Mouse (Mus musculus) cerebellum, adult 2 months (tissue): ENCODE data around the gene Myrfl. TPM values are rescaled to one million over a fixed set of nuclear protein-coding genes. Genes with fewer than 3 reads are reported as not detected.

Experiments used
- DNase-seq, 2 experiments: peaks; one replicate each; pipeline ENCODE4 v3.0.0; 2021
- H3K27ac ChIP-seq: fragments of 200-500 bp; 2 replicates; pipeline ENCODE4 v1.5.1; 2012; ENCODE audit warnings: low read length, control low read depth, inconsistent platforms; ENCODE audit not compliant: insufficient read depth
- H3K27me3 ChIP-seq: fragments of 200-500 bp; 2 replicates; pipeline ENCODE4 v1.6.1; 2012; ENCODE audit warnings: inconsistent platforms, mild to moderate bottlenecking, low read length, moderate library complexity; ENCODE audit not compliant: control insufficient read depth, insufficient read depth
- H3K4me1 ChIP-seq: fragments of 200-500 bp; 2 replicates; pipeline ENCODE4 v1.6.1; 2011; ENCODE audit warnings: low read length; ENCODE audit not compliant: control insufficient read depth, insufficient read depth
- H3K4me3 ChIP-seq: fragments of 200-500 bp; replicated peaks from 2 replicates; pipeline ENCODE3; 2011; ENCODE audit warnings: mild to moderate bottlenecking, low read depth, low read length, control low read depth; ENCODE audit not compliant: insufficient read depth
- CTCF ChIP-seq: fragments of 200-500 bp; IDR thresholded peaks from 2 replicates; pipeline ENCODE4 v1.5.1; 2011; ENCODE audit warnings: low read depth, mild to moderate bottlenecking, control low read depth, low read length, moderate library complexity, borderline replicate concordance; ENCODE audit not compliant: insufficient read depth
- POLR2A ChIP-seq: fragments of 200-500 bp; IDR thresholded peaks from 2 replicates; pipeline ENCODE4 v1.6.1; 2011; ENCODE audit warnings: low read length, control low read depth, borderline replicate concordance; ENCODE audit not compliant: insufficient read depth
- WGBS: fragments of 180-500 bp; shearing (Covaris S2); methylation state at CpG from one replicate; pipeline ENCODE4 v1.1.7; 2018; 5-methylcytosine and 5-hydroxymethylcytosine counted together
- polyA plus RNA-seq: library from polyadenylated mRNA; depleted of rRNA; stranded (reverse); fragments of >200 nt; gene quantifications from 2 replicates; pipeline ENCODE4 v1.2.3, GENCODE M21; 2012

Gene Myrfl
- polyA plus RNA-seq, 1 experiment = 0.10 TPM

GRCm38 (mm10) chr10:116931497-116932179, 34.9 kb upstream of the Myrfl start:
- Histone ChIP-seq H3K27ac (no peak overlapping the region), H3K4me1 (no peaks in the 10 kb centered on the region; the same call in none of the 2 replicates), H3K27me3 (no peaks in the 10 kb centered on the region), H3K4me3 (no peak overlapping the region)
- peak; percentile 30 to 50 for DNase-seq
- 71% methylated on average over 15 of the region's 15 CpGs for WGBS
- TF ChIP-seq POLR2A (no peak), CTCF (no peak)

GRCm38 (mm10) chr10:116930936-116931335, 34.2 kb upstream of the Myrfl start:
- no peaks in the 10 kb centered on the region; the same call in none of the 2 replicates for H3K4me1 ChIP-seq
- DNase-seq = no peak
- H3K27ac ChIP-seq = no peak overlapping the region
- 64% methylated on average over 7 of the region's 7 CpGs for WGBS
- no peak overlapping the region for H3K4me3 ChIP-seq
- TF ChIP-seq CTCF = no peak
- TF ChIP-seq POLR2A = no peak
- H3K27me3 ChIP-seq = no peaks in the 10 kb centered on the region

- 60% methylated on average over 7 of the region's 7 CpGs for WGBS
- DNase-seq = no peak
- no peak overlapping the region for H3K27ac ChIP-seq
Observed at GRCm38 (mm10) chr10:116930506-116930905, 33.8 kb upstream of the Myrfl start.

GRCm38 (mm10) chr10:116928826-116929225, 32.1 kb upstream of the Myrfl start:
- 84% methylated on average over 3 of the region's 3 CpGs for WGBS
- TF ChIP-seq POLR2A = no peak
- no peak for TF ChIP-seq CTCF
- no peaks in the 10 kb centered on the region; the same call in none of the 2 replicates for H3K4me1 ChIP-seq

More at GRCm38 (mm10) chr10:116930506-116930905, 33.8 kb upstream of the Myrfl start:
- Histone ChIP-seq H3K4me3 (no peak overlapping the region), H3K27me3 (no peaks in the 10 kb centered on the region), H3K4me1 (no peaks in the 10 kb centered on the region; the same call in none of the 2 replicates)
- TF ChIP-seq POLR2A (no peak), CTCF (no peak)

GRCm38 (mm10) chr10:116926428-116927113, 29.9 kb upstream of the Myrfl start:
- no peaks in the 10 kb centered on the region; the same call in none of the 2 replicates for H3K4me1 ChIP-seq
- TF ChIP-seq POLR2A (no peak), CTCF (no peak)
- H3K27me3 ChIP-seq = no peaks in the 10 kb centered on the region
- WGBS = 94% methylated on average over 11 of the region's 11 CpGs
- no peak for DNase-seq
- H3K4me3 ChIP-seq = no peak overlapping the region
- H3K27ac ChIP-seq = no peak overlapping the region

More at GRCm38 (mm10) chr10:116928826-116929225, 32.1 kb upstream of the Myrfl start:
- no peak overlapping the region for H3K4me3 ChIP-seq
- H3K27me3 ChIP-seq = no peaks in the 10 kb centered on the region
- DNase-seq = no peak
- no peak overlapping the region for H3K27ac ChIP-seq

GRCm38 (mm10) chr10:116923651-116924495, 27.2 kb upstream of the Myrfl start:
- no peak overlapping the region for H3K27ac ChIP-seq
- WGBS = 95% methylated on average over 19 of the region's 19 CpGs
- H3K27me3 ChIP-seq = no peaks in the 10 kb centered on the region
- TF ChIP-seq POLR2A = no peak
- TF ChIP-seq CTCF = no peak
- no peak overlapping the region for H3K4me3 ChIP-seq
- no peaks in the 10 kb centered on the region for H3K4me1 ChIP-seq
- no peak for DNase-seq

GRCm38 (mm10) chr10:116922161-116922560, 25.4 kb upstream of the Myrfl start:
- 78% methylated on average over 15 of the region's 15 CpGs for WGBS
- Histone ChIP-seq H3K4me3 (no peak overlapping the region), H3K4me1 (no peaks in the 10 kb centered on the region), H3K27ac (no peak overlapping the region), H3K27me3 (no peaks in the 10 kb centered on the region)
- no peak for TF ChIP-seq CTCF
- TF ChIP-seq POLR2A = no peak
- no peak for DNase-seq
